Mouse (Mus musculus) brain, embryonic 14.5 days (tissue): ENCODE data around the gene Dmrtc1a.
"Not testable (repeated sequence)": the region's sequence is repeated elsewhere in the genome, so short reads cannot be mapped to it uniquely, and the experiment has no call there.

Experiments
- CTCF ChIP-seq: fragments of 200-500 bp; IDR thresholded peaks from 2 replicates; pipeline ENCODE4 v1.5.1; 2012; ENCODE audit warnings: inconsistent platforms, mild to moderate bottlenecking, moderate library complexity, borderline replicate concordance; ENCODE audit not compliant: insufficient read depth, insufficient read length; ENCODE audit errors: extremely low read depth
- POLR2A ChIP-seq: fragments of 200-500 bp; IDR thresholded peaks from 2 replicates; pipeline ENCODE4 v1.6.1; 2012; ENCODE audit warnings: mild to moderate bottlenecking, inconsistent platforms, borderline replicate concordance; ENCODE audit not compliant: poor library complexity, insufficient read depth, insufficient read length, severe bottlenecking; ENCODE audit errors: extremely low read depth

GRCm38 (mm10) chrX:102908587-102908986 is at the start of gene Dmrtc1a, which contains the start of gene 1700011M02Rik:
- not testable (repeated sequence) for TF ChIP-seq CTCF, POLR2A
